Mouse (Mus musculus) embryonic fibroblast, embryonic 13.5 days (primary cell): ENCODE results near the gene Hoxa6. TPM values are rescaled to one million over a fixed set of nuclear protein-coding genes. Genes with fewer than 3 reads are reported as not detected.

Source experiments
- H3K27ac ChIP-seq: 2 replicates; pipeline ENCODE4 v1.5.1; 2012; ENCODE audit warnings: low read length, control low read depth, inconsistent platforms; ENCODE audit not compliant: insufficient read depth
- H3K4me1 ChIP-seq: 2 replicates; pipeline ENCODE4 v1.6.1; 2011; ENCODE audit warnings: low read length; ENCODE audit not compliant: control insufficient read depth, insufficient read depth
- H3K4me3 ChIP-seq: 2 replicates; pipeline ENCODE4 v1.5.1; 2011; ENCODE audit warnings: mild to moderate bottlenecking, control low read depth, low read length; ENCODE audit not compliant: insufficient read depth
- CTCF ChIP-seq: IDR thresholded peaks from 2 replicates; pipeline ENCODE4 v1.5.1; 2011; ENCODE audit warnings: mild to moderate bottlenecking, control low read depth, low read length, moderate library complexity, borderline replicate concordance; ENCODE audit not compliant: insufficient read depth
- POLR2A ChIP-seq: IDR thresholded peaks from 2 replicates; pipeline ENCODE4 v1.6.1; 2011; ENCODE audit warnings: low read depth, mild to moderate bottlenecking, control low read depth, low read length, moderate library complexity
- polyA plus RNA-seq: library from polyadenylated mRNA; stranded (reverse); fragments of >200 nt; gene quantifications from 2 replicates; pipeline ENCODE4 v1.2.4, GENCODE M21; 2011; ENCODE audit warnings: low read depth; ENCODE audit not compliant: missing spikeins, insufficient read length

Gene Hoxa6
- polyA plus RNA-seq, 1 experiment = 2.8 TPM

DNA sequence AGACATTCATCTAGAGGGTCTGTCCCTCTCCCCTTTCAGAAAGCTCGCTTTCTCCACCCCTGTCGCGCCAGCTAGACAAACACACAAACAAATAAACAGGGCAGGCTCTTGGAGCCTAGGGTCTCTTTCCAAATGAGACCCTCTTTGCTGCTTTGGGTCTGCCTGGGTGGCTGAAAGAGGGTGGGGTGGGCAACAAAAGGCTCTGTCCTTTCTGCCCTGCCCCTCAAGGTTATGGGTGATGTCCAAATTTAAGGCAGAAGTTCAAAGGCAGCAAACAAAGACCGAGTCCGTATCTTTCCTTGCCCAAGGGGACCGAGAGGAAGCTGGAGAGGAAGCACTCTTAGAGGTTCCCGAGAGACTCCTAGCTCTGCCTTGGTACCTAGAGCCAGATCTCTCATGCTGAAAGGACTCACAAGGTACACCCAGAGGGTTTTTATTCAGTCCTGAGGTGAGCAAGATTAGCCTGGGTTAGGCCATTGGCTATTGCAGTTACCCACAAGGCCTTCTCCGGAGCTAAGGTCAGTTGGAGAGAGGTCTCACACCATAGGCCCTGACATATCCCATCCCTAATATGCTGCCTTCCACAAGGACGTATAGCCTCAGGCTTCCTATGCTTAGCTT, 32.6 kb upstream of the Hoxa6 start:
- H3K4me3 ChIP-seq = no peak overlapping the region
- H3K27ac ChIP-seq = no peak overlapping the region

DNA sequence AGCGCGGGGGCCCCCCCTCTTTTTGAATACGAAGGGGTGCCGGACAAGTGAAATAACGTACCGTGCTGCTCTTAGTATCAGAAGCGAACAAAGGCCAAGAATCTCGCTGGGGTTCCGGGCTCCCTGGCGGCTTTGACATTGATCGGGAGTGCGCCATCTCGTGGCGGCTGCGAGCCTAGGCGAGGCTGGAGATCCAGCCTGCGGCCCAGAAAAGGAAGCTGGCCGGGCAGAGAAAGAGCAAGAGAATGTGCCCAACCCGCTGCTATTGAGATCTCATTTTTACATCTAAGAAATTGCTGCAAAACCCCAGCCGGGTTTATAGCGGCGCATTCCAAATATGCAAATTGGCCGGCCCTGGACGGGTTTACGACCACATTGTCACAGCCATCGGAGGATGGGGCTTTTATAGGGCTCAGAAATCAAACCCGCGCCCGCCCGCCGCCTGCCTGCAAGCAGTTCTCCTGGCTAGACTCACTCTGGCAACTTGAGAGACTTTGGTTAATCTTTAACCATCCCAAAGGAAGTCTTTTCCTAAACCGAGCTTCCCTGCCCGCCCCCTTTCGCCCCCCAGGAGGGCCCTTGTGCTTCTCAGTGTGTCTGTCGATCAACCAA, 32.0 kb upstream of the Hoxa6 start, which contains the start of gene Hoxa10:
Gene Hoxa10, minus strand, starts transcription at position 466 of the 612 bp plus-strand sequence.
- H3K4me1 ChIP-seq = no peaks in the 10 kb centered on the region
- H3K27ac ChIP-seq = peak within 1 kb of the TSS; percentile 34
- peak; percentile 66; the same call in 1 of the 2 replicates for TF ChIP-seq CTCF
- no peak; the same call in 1 of the 2 replicates for TF ChIP-seq POLR2A
- peak within 1 kb of the TSS; percentile 43 for H3K4me3 ChIP-seq

More for the DNA sequence above, 32.6 kb upstream of the Hoxa6 start:
- TF ChIP-seq CTCF (no peak), POLR2A (no peak)
- H3K4me1 ChIP-seq = no peaks in the 10 kb centered on the region

DNA sequence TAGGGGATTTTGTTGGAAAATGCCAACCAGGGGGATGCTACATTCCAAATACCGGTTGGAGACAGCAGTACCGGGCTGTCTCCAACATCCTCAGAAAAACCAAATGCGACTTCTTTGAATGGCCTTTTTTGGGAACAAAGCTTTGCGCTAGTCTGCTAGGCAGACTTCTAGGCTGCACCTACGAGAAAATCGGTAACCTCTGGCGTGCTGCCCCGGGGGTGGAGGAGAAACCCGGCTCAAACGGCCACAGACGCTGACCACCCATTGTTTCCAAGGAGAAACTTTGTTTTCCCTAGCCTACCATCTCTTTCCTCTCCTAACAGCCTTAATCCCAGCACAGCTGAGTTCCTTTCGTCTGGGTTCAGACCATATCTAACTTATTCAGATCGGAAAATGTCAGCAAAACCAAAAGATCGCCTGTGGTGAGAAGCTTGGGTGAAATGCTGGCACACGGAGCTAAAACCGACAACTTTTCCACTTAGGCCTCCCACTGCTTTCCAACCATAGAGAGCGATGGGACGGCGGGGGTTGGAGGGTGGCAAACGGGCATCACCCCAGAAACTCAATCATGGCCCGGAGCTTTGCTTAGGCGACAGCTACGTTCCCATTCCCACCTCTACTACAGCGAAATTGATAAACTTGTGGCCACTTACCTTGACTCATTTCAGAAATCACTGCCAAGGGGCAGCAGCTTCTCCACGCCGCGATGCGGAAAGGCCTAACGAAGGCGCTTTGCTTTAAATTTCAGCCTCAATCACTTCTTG, 31.3 kb upstream of the Hoxa6 start:
- H3K27ac ChIP-seq = peak overlapping the region; percentile 34
- peak overlapping the region; percentile 43 for H3K4me3 ChIP-seq
- H3K4me1 ChIP-seq = no peaks in the 10 kb centered on the region
- no peak for TF ChIP-seq POLR2A
- TF ChIP-seq CTCF = no peak

DNA sequence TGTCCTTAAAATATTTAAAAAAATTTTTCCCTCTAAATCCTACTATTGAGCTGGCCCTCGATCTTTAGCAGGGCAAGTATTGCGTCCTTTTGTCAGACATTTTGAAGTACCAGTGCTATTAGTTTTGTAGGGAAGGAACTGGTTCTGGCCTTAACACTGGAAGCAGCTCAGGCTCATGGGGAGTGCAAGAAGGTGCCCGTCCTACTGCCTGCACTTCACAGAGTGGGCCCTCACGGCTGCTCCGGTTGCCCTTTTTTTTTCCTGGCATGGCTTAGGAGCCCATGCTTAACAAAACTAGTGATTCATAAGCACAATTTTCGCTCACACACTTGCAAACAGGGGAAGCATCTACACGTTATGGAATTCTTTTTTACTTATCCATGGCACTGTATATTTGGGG, 30.5 kb upstream of the Hoxa6 start:
- no peak overlapping the region for H3K27ac ChIP-seq
- no peaks in the 10 kb centered on the region for H3K4me1 ChIP-seq
- H3K4me3 ChIP-seq = peak overlapping the region; percentile 36
- TF ChIP-seq CTCF (no peak), POLR2A (no peak)

DNA sequence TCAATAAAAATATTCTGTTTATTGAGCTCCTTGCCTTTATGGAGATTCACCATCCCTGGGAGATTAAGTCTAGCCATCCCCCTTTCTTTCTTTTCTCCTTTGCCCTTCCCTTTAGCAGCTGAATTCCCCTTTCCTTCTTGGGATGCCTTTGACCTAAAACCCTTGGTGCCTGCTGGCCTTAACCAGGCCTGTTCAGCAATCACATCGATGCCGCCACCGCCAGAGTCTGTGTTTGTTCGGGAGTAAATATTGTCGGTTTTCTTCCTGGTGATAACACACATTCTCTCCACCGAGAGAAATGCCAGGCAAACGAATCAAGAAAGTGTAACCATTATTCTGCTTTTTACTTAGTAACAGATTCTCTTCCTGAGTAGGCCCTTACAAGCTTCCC, 29.6 kb upstream of the Hoxa6 start:
- TF ChIP-seq POLR2A (no peak), CTCF (no peak)
- peak overlapping the region; percentile 20 for H3K4me3 ChIP-seq
- H3K4me1 ChIP-seq = no peaks in the 10 kb centered on the region
- H3K27ac ChIP-seq = peak overlapping the region; percentile 12; the same call in 1 of the 2 replicates

DNA sequence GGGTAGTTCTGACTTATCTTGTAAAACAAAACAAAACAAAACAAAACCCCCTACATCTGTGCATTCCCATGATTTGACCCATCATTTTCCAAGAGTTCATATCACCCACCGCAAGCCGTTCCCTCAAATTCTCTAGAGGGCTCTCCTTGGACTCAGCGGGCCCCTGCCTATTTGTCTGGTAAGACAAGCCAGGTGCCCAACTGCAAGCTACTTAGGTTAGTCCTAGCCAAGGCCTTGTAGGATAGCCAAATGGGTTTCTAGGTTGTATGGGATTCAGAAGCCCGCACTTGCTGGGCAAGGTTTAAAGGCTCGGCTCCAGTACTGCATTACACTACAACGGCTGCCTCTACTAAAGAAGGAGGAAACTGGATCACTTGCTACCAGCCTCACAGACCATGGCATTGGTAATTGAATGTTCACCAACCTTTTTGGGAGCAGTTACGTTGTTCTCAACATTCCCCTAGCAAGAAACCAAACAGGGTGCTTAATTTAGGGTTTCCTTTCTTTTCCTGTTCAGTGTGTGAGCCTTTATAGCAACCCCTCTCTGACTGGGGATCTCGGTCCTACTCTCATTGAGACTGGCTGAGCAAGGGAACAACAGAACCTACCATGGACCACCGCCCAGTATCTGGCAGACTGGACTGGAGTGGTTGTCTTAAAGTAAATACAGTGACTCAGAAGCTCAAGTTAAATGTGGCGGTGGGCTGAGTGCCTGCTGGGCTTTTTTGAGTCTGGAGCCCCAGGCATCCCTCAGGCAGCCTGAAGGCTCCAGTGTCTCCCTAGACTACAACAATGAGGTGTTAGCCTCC, 29.0 kb upstream of the Hoxa6 start:
- no peak for TF ChIP-seq CTCF
- no peak for TF ChIP-seq POLR2A
- peak overlapping the region; percentile 12; the same call in 1 of the 2 replicates for H3K27ac ChIP-seq
- H3K4me1 ChIP-seq = no peaks in the 10 kb centered on the region
- H3K4me3 ChIP-seq = peak overlapping the region; percentile 20

DNA sequence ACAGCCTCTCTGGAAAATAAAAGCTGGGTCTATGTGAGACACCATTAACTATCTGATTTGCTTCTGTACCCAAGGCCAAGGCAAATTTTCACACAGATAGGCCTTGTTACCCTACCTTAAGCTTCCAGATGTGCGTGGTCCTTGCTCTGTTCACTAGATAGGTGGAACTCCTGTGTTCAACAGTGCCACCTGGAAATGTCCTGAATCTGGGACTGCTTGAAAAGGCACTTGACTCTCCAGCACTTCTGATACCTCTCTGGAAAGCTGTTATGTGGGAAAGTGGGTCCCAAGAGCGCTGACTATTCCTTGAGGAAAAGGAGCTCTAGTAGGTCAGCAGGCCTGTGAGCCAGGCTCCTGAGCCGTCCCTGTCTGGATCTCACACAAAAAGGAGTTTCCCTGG, 28.3 kb upstream of the Hoxa6 start:
- TF ChIP-seq CTCF (no peak), POLR2A (no peak)
- H3K4me1 ChIP-seq = no peaks in the 10 kb centered on the region
- no peak overlapping the region for H3K27ac ChIP-seq
- H3K4me3 ChIP-seq = no peak overlapping the region

DNA sequence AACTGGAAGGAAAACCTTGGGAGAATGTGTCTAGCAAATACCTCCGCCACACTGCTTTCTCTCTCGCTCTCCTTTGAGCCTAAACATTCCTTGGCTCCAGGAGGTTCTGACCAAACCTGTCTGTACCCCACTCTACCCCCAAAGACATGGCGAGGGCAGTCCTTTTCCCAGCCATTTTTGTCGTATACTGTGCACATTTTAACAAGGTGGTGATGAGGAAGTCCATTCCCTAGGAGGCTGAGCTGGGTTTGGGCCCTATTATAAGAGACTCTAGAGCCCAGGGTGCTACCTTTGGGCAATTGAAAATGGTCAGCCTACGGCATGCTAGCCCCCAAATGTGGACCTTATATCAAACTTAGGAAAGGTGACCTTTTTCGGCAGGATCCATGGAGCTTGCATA, 27.3 kb upstream of the Hoxa6 start:
- TF ChIP-seq CTCF (no peak), POLR2A (no peak)
- H3K4me3 ChIP-seq = no peak overlapping the region
- H3K4me1 ChIP-seq = no peaks in the 10 kb centered on the region
- no peak overlapping the region for H3K27ac ChIP-seq

DNA sequence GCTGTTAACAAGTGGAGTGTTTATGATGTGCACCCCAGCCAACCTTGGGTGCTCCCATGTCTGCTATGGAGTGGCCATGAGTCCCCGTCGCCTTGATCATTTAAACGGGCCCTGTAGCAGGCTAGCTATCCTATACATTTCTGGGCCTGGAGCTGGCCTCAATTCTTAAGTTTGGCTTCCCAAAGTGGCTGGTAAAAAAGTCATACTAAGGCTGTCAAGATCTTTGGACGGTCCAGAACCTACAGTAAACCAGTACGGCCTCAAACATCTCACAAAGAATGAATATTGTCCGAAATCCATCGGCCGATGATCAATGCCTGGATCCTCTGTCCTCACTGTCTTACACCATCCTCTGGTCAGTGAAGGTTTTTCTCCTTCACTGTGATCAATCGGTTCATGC, 26.7 kb upstream of the Hoxa6 start:
- no peak overlapping the region for H3K27ac ChIP-seq
- H3K4me3 ChIP-seq = no peak overlapping the region
- H3K4me1 ChIP-seq = no peaks in the 10 kb centered on the region
- no peak for TF ChIP-seq POLR2A
- TF ChIP-seq CTCF = no peak
